Mouse (Mus musculus) gastrocnemius, postnatal 25 days (tissue): Measurements from ENCODE around the gene Aqp9. TPM values are rescaled to one million over a fixed set of nuclear protein-coding genes. Genes with fewer than 3 reads are reported as not detected.
A peak's percentile ranks its signal among the peaks of the same experiment; 100 is the strongest.

Experiments used
- DNase-seq: peaks from one replicate; pipeline ENCODE4 v3.0.0; 2022
- total RNA-seq, 2 experiments: library from RNA; stranded (reverse); gene quantifications; 1 replicate in 1 of 2; 2 replicates in 1 of 2; pipeline ENCODE4 v1.2.3; 2021

The Aqp9 gene
- total RNA-seq, 2 experiments from 2014 or later, result 0.13 TPM; not detected in 1

DNA sequence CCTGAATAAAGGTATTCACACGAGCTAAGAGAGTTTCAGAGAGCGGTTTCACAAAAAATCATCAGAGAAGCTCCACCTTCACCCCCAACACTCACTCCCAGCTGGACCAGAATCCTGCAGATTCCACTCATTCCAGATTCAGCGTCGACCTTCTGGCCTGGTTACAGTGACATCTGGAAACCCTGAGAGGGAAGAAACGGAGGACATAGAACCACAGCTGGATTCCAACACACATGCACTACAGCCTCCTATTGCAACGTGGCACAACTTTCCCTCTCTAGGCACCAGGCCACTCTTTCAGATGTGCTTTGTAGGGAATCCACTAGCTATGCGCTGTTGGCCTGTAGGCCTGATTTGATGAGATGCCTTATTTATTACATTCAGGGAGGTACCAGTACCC, 102.0 kb downstream of the Aqp9 start:
- peak; percentile 31 for DNase-seq

DNA sequence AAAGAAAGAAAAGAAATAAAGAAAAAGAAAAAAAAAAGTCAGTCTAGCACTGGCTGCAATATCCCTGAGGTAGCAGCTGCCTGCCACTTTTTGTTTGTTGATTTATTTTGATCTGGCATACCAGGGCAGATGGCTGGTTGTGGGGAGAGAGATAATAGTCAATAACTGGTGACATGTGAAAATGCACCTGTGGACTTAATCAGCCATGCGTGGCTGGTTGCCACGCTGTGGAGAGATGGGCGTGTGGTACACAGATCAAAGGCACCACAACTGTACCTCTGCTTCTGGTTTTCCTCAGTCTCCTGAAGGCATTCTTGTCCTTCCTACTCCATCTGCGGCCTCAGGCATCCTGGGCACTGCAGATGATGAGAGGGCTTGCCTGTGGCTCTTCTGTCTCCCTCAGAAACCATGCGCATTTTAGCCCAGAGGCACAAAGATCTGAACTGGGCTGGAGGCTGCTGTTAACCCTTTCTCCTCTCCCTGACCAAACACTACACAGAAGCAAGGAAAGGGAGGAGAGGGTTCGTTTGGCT, 103.1 kb downstream of the Aqp9 start:
- no peak for DNase-seq

DNA sequence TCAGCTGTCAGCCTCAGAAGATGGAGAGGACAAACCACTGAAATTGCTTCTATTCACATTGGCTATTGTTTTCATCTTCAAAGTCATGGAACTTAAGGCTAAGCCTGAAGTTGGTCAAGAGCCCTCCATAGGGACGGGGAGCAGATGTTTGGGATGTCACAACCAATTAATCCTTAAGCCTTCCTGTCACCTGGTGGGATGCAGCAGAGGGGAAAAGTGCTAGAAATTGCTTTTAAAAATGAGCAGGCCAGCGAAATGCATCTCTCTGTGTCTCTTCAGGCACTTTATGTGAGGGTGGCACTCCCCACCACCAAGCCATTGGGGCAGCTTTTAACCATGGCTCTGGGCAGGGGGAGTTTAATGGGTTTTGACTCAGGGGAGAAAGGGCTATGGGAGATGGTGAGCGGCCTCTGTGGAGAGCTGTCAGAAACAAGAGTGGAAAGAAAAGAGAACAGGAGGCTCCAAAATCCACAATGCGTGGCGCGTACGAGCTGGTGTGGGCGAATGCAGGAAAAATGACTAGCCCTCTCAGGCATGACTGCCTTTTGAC, 104.1 kb downstream of the Aqp9 start:
- DNase-seq, result no peak

DNA sequence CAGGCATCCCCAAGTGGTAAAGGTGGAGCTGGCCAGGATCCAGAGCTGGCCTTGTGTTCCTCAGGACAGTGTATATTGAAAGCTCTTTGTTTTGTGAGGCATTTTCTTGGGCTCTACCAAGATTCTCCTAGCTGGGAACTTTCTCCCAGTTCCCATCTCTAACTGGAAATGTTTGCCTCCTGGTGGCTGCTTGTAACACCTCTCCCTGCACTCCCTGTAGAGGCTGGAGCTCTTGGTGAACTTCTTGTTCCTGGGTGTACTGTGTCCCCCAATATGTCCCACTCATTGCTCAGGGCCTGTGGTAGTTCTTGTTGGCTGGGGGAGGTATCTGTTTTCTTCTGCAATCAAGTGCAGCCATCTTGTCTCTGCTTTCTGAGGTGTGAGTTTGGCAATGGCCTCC, 104.9 kb downstream of the Aqp9 start:
- DNase-seq, result no peak

DNA sequence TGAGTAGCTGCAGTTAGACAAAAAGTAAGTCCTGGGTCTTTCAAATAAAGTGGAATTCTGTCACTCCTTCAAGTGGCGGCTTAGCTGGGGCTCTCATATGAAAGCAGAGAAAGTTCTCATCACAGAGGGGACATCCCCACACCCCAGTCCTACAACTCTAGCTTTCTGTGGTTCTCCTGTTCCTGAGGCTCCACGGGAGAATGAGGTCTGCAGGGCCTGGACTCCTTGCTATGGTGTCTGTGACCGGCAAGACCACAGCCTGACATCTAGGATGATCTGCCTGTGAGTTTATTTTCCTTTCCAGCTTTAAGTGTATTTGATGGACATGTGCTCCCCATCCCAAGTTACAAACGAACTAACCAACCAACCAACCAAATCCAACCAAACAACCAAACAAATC, 105.5 kb downstream of the Aqp9 start:
- no peak for DNase-seq

DNA sequence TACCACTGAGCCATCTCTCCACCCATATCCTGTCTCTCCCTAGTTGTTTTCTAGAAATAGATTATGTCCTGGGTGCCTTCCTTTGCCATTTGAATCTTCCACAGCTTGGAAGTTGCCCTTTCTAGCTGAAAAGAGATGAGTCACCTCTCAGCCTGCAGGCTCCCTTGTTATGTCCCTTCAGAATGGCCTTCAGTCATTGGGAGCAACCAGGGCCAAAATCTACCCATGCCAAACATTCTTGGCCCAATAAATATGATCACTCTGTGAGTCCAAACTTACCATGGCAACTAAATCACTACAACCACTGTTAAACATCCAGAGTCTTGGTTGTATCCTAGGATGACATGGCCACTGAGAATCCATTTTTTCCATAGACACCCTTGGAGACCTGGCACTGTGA, 106.2 kb downstream of the Aqp9 start:
- DNase-seq, result no peak

Other genes with a start within 250 kb of the Aqp9 start
- gene Lipc, start 216.5 kb downstream of the Aqp9 start, total RNA-seq, result not detected
- 1 to 10 TPM; 3.1 to 5.9 TPM for gene Aldh1a2, start 47.1 kb upstream of the Aqp9 start, total RNA-seq